Mouse (Mus musculus) kidney, embryonic 14.5 days (tissue): Measurements from ENCODE around the gene Fam162a. TPM values are rescaled to one million over a fixed set of nuclear protein-coding genes. Genes with fewer than 3 reads are reported as not detected.
"Not testable (repeated sequence)": the region's sequence is repeated elsewhere in the genome, so short reads cannot be mapped to it uniquely, and the experiment has no call there.

Experiments used
- ATAC-seq: fragments of 200-750 bp; cut with Nextera tagmentation; 2 replicates; pipeline ENCODE4 v1.8.0; 2017; ENCODE audit warnings: moderate number of reproducible peaks, mild to moderate bottlenecking, moderate TSS enrichment, moderate library complexity; ENCODE audit not compliant: low FRiP score, low TSS enrichment
- H3K27ac ChIP-seq: fragments of 300-500 bp; sonication (generic); 2 replicates; pipeline ENCODE4 v1.5.1; 2014; ENCODE audit warnings: low read depth, mild to moderate bottlenecking, low read length, moderate library complexity, mixed read lengths
- H3K27me3 ChIP-seq: fragments of 300-500 bp; sonication (generic); 2 replicates; pipeline ENCODE4 v1.6.1; 2014; ENCODE audit warnings: mild to moderate bottlenecking, low read length; ENCODE audit not compliant: control insufficient read depth, insufficient read depth
- H3K36me3 ChIP-seq: fragments of 300-500 bp; sonication (generic); 2 replicates; pipeline ENCODE4 v1.6.1; 2014; ENCODE audit warnings: low read length, mixed read lengths; ENCODE audit not compliant: control insufficient read depth, insufficient read depth
- H3K4me1 ChIP-seq: fragments of 300-500 bp; sonication (generic); 2 replicates; pipeline ENCODE4 v1.6.1; 2014; ENCODE audit warnings: low read length, mixed read lengths; ENCODE audit not compliant: control insufficient read depth, insufficient read depth
- H3K4me2 ChIP-seq: fragments of 300-500 bp; sonication (generic); replicated peaks from 2 replicates; pipeline ENCODE4 v1.6.1; 2014; ENCODE audit warnings: low read depth, mild to moderate bottlenecking, low read length
- H3K4me3 ChIP-seq: fragments of 300-500 bp; sonication (generic); 2 replicates; pipeline ENCODE4 v1.5.1; 2014; ENCODE audit warnings: mild to moderate bottlenecking, low read length
- H3K9ac ChIP-seq: fragments of 300-500 bp; sonication (generic); 2 replicates; pipeline ENCODE4 v1.6.1; 2014; ENCODE audit warnings: low read depth, mild to moderate bottlenecking, low read length, moderate library complexity
- H3K9me3 ChIP-seq: fragments of 300-500 bp; sonication (generic); 2 replicates; pipeline ENCODE4 v1.6.1; 2016; ENCODE audit warnings: low read length; ENCODE audit not compliant: control insufficient read depth
- WGBS: fragments of 180-500 bp; shearing (Covaris S2); extraction: QIAGEN DNeasy Blood & Tissue Kit; methylation state at CpG from one replicate; pipeline ENCODE4 v1.1.7; 2014; 5-methylcytosine and 5-hydroxymethylcytosine counted together
- polyA plus RNA-seq: library from polyadenylated mRNA; unstranded; fragments of >200 nt; fragmentation: Nextera tagmentation; extraction: Ambion mirVana; gene quantifications from 2 replicates; pipeline ENCODE4 v1.2.1, GENCODE M21; 2014

Gene Fam162a
- polyA plus RNA-seq, 1 experiment from 2014 or later = 283 TPM

- ATAC-seq = no peak
- peaks cover 42% of the 10 kb centered on the region for H3K36me3 ChIP-seq
- WGBS = 93% methylated on average over 6 of the region's 6 CpGs
Measured at GRCm38 (mm10) chr16:36051491-36051890, 19.9 kb downstream of the Fam162a start.

GRCm38 (mm10) chr16:36047538-36047937 lies 23.9 kb downstream of the Fam162a start:
- H3K27me3 ChIP-seq = no peaks in the 10 kb centered on the region
- H3K4me3 ChIP-seq = no peak overlapping the region
- WGBS = 87% methylated on average over 4 of the region's 4 CpGs
- H3K9ac ChIP-seq = no peak overlapping the region
- H3K4me1 ChIP-seq = peaks cover 1% of the 10 kb centered on the region; the same call in 1 of the 2 replicates
- H3K9me3 ChIP-seq = no peaks in the 10 kb centered on the region
- no peak for ATAC-seq
- no peak overlapping the region for H3K27ac ChIP-seq
- peaks cover 73% of the 10 kb centered on the region for H3K36me3 ChIP-seq
- no peak overlapping the region for H3K4me2 ChIP-seq

More at GRCm38 (mm10) chr16:36051491-36051890, 19.9 kb downstream of the Fam162a start:
- H3K9me3 ChIP-seq = no peaks in the 10 kb centered on the region
- no peaks in the 10 kb centered on the region for H3K4me1 ChIP-seq
- H3K27ac ChIP-seq = no peak overlapping the region
- H3K4me2 ChIP-seq = no peak overlapping the region
- H3K9ac ChIP-seq = no peak overlapping the region
- H3K4me3 ChIP-seq = no peak overlapping the region
- H3K27me3 ChIP-seq = no peaks in the 10 kb centered on the region

- H3K27me3 ChIP-seq = no peaks in the 10 kb centered on the region
- H3K4me2 ChIP-seq = no peak overlapping the region
- no peak overlapping the region for H3K9ac ChIP-seq
- WGBS = 88% methylated on average over 4 of the region's 4 CpGs
- no peaks in the 10 kb centered on the region for H3K9me3 ChIP-seq
- H3K4me3 ChIP-seq = no peak overlapping the region
- H3K27ac ChIP-seq = no peak overlapping the region
- no peak for ATAC-seq
- H3K36me3 ChIP-seq = peaks cover 44% of the 10 kb centered on the region
- peaks cover 9% of the 10 kb centered on the region for H3K4me1 ChIP-seq
Measured at GRCm38 (mm10) chr16:36043964-36044363, 27.4 kb downstream of the Fam162a start.

- H3K9me3 ChIP-seq = no peaks in the 10 kb centered on the region
- WGBS = 68% methylated on average over 10 of the region's 10 CpGs
- no peak overlapping the region for H3K27ac ChIP-seq
- no peak overlapping the region for H3K9ac ChIP-seq
- H3K36me3 ChIP-seq = peaks cover 36% of the 10 kb centered on the region
- H3K27me3 ChIP-seq = no peaks in the 10 kb centered on the region
- H3K4me2 ChIP-seq = no peak overlapping the region
- peaks cover 9% of the 10 kb centered on the region for H3K4me1 ChIP-seq
- ATAC-seq = no peak
- H3K4me3 ChIP-seq = no peak overlapping the region
Measured at GRCm38 (mm10) chr16:36043073-36043472, 28.3 kb downstream of the Fam162a start.

- H3K36me3 ChIP-seq = peaks cover 36% of the 10 kb centered on the region
- ATAC-seq = no peak
Measured at GRCm38 (mm10) chr16:36041625-36042020, 29.8 kb downstream of the Fam162a start.

GRCm38 (mm10) chr16:36040640-36041624 lies 30.5 kb downstream of the Fam162a start, which contains the start of gene Wdr5b:
Gene Wdr5b (plus strand): TSS chr16:36041190.
- H3K4me3 ChIP-seq = peak within 1 kb of the TSS; percentile 62
- peak within 1 kb of the TSS; percentile 82 for H3K27ac ChIP-seq
- ATAC-seq = peak; percentile 97
- H3K9me3 ChIP-seq = no peaks in the 10 kb centered on the region
- H3K4me2 ChIP-seq = peak within 1 kb of the TSS; percentile 67
- WGBS = 2% methylated on average over 39 of the region's 39 CpGs
- peak within 1 kb of the TSS; percentile 76 for H3K9ac ChIP-seq
- peaks cover 9% of the 10 kb centered on the region for H3K4me1 ChIP-seq
- peaks cover 30% of the 10 kb centered on the region for H3K36me3 ChIP-seq
- H3K27me3 ChIP-seq = no peaks in the 10 kb centered on the region

More at GRCm38 (mm10) chr16:36041625-36042020, 29.8 kb downstream of the Fam162a start:
- 25% methylated on average over 11 of the region's 11 CpGs for WGBS
- H3K27me3 ChIP-seq = no peaks in the 10 kb centered on the region
- peaks cover 9% of the 10 kb centered on the region for H3K4me1 ChIP-seq
- no peaks in the 10 kb centered on the region for H3K9me3 ChIP-seq
- peak overlapping the region; percentile 82 for H3K27ac ChIP-seq
- peak overlapping the region; percentile 62 for H3K4me3 ChIP-seq
- H3K9ac ChIP-seq = peak overlapping the region; percentile 76
- H3K4me2 ChIP-seq = peak overlapping the region; percentile 67

GRCm38 (mm10) chr16:36028120-36028519 lies 43.3 kb downstream of the Fam162a start:
- not testable (repeated sequence) for H3K4me3 ChIP-seq, H3K27me3 ChIP-seq, H3K9me3 ChIP-seq, H3K4me1 ChIP-seq, H3K27ac ChIP-seq, H3K4me2 ChIP-seq, ATAC-seq, H3K9ac ChIP-seq
- H3K36me3 ChIP-seq = peaks cover 42% of the 10 kb centered on the region
- 100% methylated on average over 1 of the region's 2 CpGs for WGBS

GRCm38 (mm10) chr16:36016335-36016734 lies 55.1 kb downstream of the Fam162a start:
- no peak overlapping the region for H3K4me3 ChIP-seq
- no peaks in the 10 kb centered on the region for H3K9me3 ChIP-seq
- no peak overlapping the region for H3K9ac ChIP-seq
- no peaks in the 10 kb centered on the region for H3K27me3 ChIP-seq
- 94% methylated on average over 1 of the region's 1 CpGs for WGBS
- no peak overlapping the region for H3K4me2 ChIP-seq
- no peaks in the 10 kb centered on the region for H3K4me1 ChIP-seq
- no peak overlapping the region for H3K27ac ChIP-seq
- ATAC-seq = no peak
- H3K36me3 ChIP-seq = peaks cover 48% of the 10 kb centered on the region

GRCm38 (mm10) chr16:36008396-36008795 lies 63.0 kb downstream of the Fam162a start:
- H3K9me3 ChIP-seq = no peaks in the 10 kb centered on the region
- 96% methylated on average over 3 of the region's 3 CpGs for WGBS
- H3K4me1 ChIP-seq = no peaks in the 10 kb centered on the region
- no peak for ATAC-seq
- H3K36me3 ChIP-seq = peaks cover 14% of the 10 kb centered on the region
- H3K27me3 ChIP-seq = no peaks in the 10 kb centered on the region
- H3K4me3 ChIP-seq = no peak overlapping the region
- H3K27ac ChIP-seq = no peak overlapping the region
- H3K4me2 ChIP-seq = no peak overlapping the region
- H3K9ac ChIP-seq = no peak overlapping the region
